Mouse (Mus musculus): ENCODE results near the gene Tcaim. TPM values are rescaled to one million over a fixed set of nuclear protein-coding genes. Genes with fewer than 3 reads are reported as not detected.

Gene Tcaim
- total and polyA plus RNA-seq, 3 experiments = 4.4 to 12.3 (median 4.5) TPM

DNA sequence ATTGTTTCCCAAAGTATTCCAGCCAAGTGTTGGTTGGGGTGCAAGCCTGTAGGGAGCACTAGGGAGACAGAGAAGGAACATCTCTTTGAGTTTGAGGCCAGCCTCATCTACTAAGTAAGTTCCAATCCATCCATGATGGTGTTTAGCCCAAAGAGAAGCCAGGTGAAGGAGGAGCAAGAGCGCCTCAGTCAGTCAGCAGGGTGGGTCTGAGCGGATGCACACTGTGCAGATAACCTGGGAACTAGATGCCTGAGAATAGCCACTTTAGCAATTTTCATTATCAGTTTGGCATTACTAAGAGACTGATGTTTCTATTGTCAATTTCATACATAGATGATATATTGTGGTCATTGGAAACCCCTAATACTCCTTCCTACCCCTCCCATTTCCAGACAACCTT is 9.4 kb downstream of the Tcaim start:
- Histone ChIP-seq H3K27ac (ENCODE audit: insufficient read depth, low read depth) (no peak overlapping the region), H3K4me1 (ENCODE audit: control insufficient read depth in 1 of 2, insufficient read depth in 2 of 2) (no peaks in the 10 kb centered on the region), H3K4me2 (ENCODE audit: insufficient read depth, low read depth, poor library complexity, severe bottlenecking) (no peak overlapping the region), H3K36me3 (replicated peaks in 1 of 2; ENCODE audit: control insufficient read depth in 1 of 2, insufficient read depth in 1 of 2, low read length in 1 of 2) (peaks cover 10 to 59% of the 10 kb centered on the region in 2 experiments), H3K79me2 (replicated peaks; ENCODE audit: control insufficient read depth, extremely low read depth, insufficient read depth, poor library complexity, severe bottlenecking) (no peaks in the 10 kb centered on the region), H3K9me3 (replicated peaks; ENCODE audit: low read length) (no peaks in the 10 kb centered on the region), H3K9ac (ENCODE audit: insufficient read depth, low read depth) (no peak overlapping the region), H3K4me3 (replicated peaks in 1 of 3; ENCODE audit: low read depth in 2 of 3, low read length in 2 of 3, poor library complexity in 1 of 3) (no peak overlapping the region), H3K27me3 (replicated peaks) (no peaks in the 10 kb centered on the region)
- dilution Hi-C loops (cut with MboI; ENCODE audit: extremely low pct_ligation_motif_present, extremely low pct_unique_long_range_greater_than_20kb, low sequenced_read_pairs) = no loop called here
- TF ChIP-seq E2F4 (IDR thresholded peaks at IDR 0.05; ENCODE audit: insufficient replicate concordance, low read depth, low read length) (no peak), USF1 (IDR thresholded peaks at IDR 0.05; ENCODE audit: low read depth, low read length) (no peak), RCOR1 (conservative IDR thresholded peaks at IDR 0.05; ENCODE audit: low read depth, low read length) (no peak), TBP (conservative IDR thresholded peaks at IDR 0.05; ENCODE audit: low read depth, low read length) (no peak), MEF2A (IDR thresholded peaks at IDR 0.05; ENCODE audit: borderline replicate concordance, low read depth, low read length) (no peak), MYC (IDR thresholded peaks at IDR 0.05; ENCODE audit: low read depth, low read length) (no peak), POLR2A (IDR thresholded peaks at IDR 0.05; ENCODE audit: low read depth, low read length) (no peak), GABPA (IDR thresholded peaks at IDR 0.05; ENCODE audit: insufficient replicate concordance, low read depth, low read length) (no peak), USF2 (conservative IDR thresholded peaks at IDR 0.05; ENCODE audit: low read depth, low read length) (no peak), MAFK (IDR thresholded peaks at IDR 0.05; ENCODE audit: insufficient replicate concordance, low read length) (no peak), RAD21 (IDR thresholded peaks at IDR 0.05; ENCODE audit: low read depth, low read length) (no peak)
- DNase-seq (ENCODE audit: extremely low read depth) = no peak
- in situ Hi-C loops (cut with MboI; ENCODE audit: low pct_ligation_motif_present, low pct_unique_long_range_greater_than_20kb, low sequenced_read_pairs) = no loop called here

DNA sequence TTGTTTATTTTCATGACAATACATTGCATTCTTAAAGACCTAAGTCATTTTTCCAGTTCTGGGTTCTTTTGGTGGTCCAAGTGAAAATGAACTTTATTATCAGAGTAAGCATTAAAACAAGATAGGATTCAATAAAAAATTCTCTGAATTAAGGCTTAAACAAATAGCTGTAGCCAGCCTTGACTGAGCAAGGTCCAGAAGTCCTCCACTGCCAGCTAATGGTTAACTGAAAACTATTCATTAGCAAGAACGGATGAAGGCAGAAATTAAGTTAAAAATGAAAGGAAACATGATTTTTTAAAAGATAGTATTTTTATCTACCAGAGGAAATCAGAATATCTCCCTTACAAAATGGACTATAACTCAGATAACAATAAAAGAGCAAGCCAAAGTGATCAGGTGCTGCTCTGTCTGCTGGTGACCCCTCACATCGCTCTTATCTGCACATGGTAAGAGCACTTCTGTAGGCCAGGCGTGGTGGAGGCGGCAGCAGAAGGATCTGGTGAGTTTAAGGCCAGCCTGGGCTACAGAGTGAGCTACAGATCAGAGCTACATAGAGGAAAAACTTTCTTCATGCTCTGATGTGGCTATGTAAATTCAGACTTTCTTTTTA is 10.0 kb downstream of the Tcaim start:
- DNase-seq (ENCODE audit: extremely low read depth) = no peak
- no peaks in the 10 kb centered on the region for H3K9me3 ChIP-seq (replicated peaks; ENCODE audit: low read length)
- no peaks in the 10 kb centered on the region for H3K27me3 ChIP-seq (replicated peaks)
- H3K27ac ChIP-seq (ENCODE audit: insufficient read depth, low read depth) = no peak overlapping the region
- no peaks in the 10 kb centered on the region for H3K4me1 ChIP-seq (ENCODE audit: control insufficient read depth in 1 of 2, insufficient read depth in 2 of 2)
- no peak overlapping the region for H3K9ac ChIP-seq (ENCODE audit: insufficient read depth, low read depth)
- no peaks in the 10 kb centered on the region for H3K79me2 ChIP-seq (replicated peaks; ENCODE audit: control insufficient read depth, extremely low read depth, insufficient read depth, poor library complexity, severe bottlenecking)
- TF ChIP-seq PAX5 (IDR thresholded peaks at IDR 0.05; ENCODE audit: low read length) (no peak), UBTF (IDR thresholded peaks at IDR 0.05; ENCODE audit: low read depth, low read length) (no peak), POLR2AphosphoS2 (IDR thresholded peaks at IDR 0.05; ENCODE audit: low read depth, low read length) (no peak), ETS1 (conservative IDR thresholded peaks at IDR 0.05; ENCODE audit: low read depth, low read length) (no peak), IRF4 (IDR thresholded peaks at IDR 0.05; ENCODE audit: low read depth, low read length) (no peak), JUN (IDR thresholded peaks at IDR 0.05; ENCODE audit: insufficient read depth, low read depth, low read length) (no peak), MAX (IDR thresholded peaks at IDR 0.05; ENCODE audit: low read length) (no peak), ZNF384 (IDR thresholded peaks at IDR 0.05; ENCODE audit: low read depth, low read length) (no peak), CTCF (conservative IDR thresholded peaks at IDR 0.05 in 1 of 2, IDR thresholded peaks at IDR 0.05 in 1 of 2; ENCODE audit: low read depth in 2 of 2, low read length in 2 of 2) (no peak), ZC3H11A (IDR thresholded peaks at IDR 0.05; ENCODE audit: low read depth, low read length) (no peak), RAD21 (IDR thresholded peaks at IDR 0.05; ENCODE audit: low read depth, low read length) (no peak), TBP (conservative IDR thresholded peaks at IDR 0.05; ENCODE audit: low read depth, low read length) (no peak), SMC3 (IDR thresholded peaks at IDR 0.05; ENCODE audit: low read depth, low read length) (no peak), ELF1 (IDR thresholded peaks at IDR 0.05; ENCODE audit: low read depth, low read length) (no peak), NRF1 (IDR thresholded peaks at IDR 0.05; ENCODE audit: low read depth, low read length) (no peak), MEF2A (IDR thresholded peaks at IDR 0.05; ENCODE audit: borderline replicate concordance, low read depth, low read length) (no peak), EP300 (IDR thresholded peaks at IDR 0.05; ENCODE audit: low read length) (no peak), SIN3A (IDR thresholded peaks at IDR 0.05; ENCODE audit: low read length) (no peak), MAZ (IDR thresholded peaks at IDR 0.05; ENCODE audit: low read depth, low read length) (no peak)
- no peak overlapping the region for H3K4me2 ChIP-seq (ENCODE audit: insufficient read depth, low read depth, poor library complexity, severe bottlenecking)
- no peak overlapping the region for H3K4me3 ChIP-seq (replicated peaks in 1 of 3; ENCODE audit: low read depth in 2 of 3, low read length in 2 of 3, poor library complexity in 1 of 3)
- in situ Hi-C loops (cut with MboI; ENCODE audit: low pct_ligation_motif_present, low pct_unique_long_range_greater_than_20kb, low sequenced_read_pairs) = no loop called here
- dilution Hi-C loops (cut with MboI; ENCODE audit: extremely low pct_ligation_motif_present, extremely low pct_unique_long_range_greater_than_20kb, low sequenced_read_pairs) = no loop called here
- peaks cover 13 to 58% of the 10 kb centered on the region in 2 experiments for H3K36me3 ChIP-seq (replicated peaks in 1 of 2; ENCODE audit: control insufficient read depth in 1 of 2, insufficient read depth in 1 of 2, low read length in 1 of 2)
